Mouse (Mus musculus) embryonic facial prominence, embryonic 14.5 days (tissue): Measurements from ENCODE around the gene Rgs14. TPM values are rescaled to one million over a fixed set of nuclear protein-coding genes. Genes with fewer than 3 reads are reported as not detected.

Experiments
- ATAC-seq: fragments of 200-750 bp; cut with Nextera tagmentation; 2 replicates; pipeline ENCODE4 v1.8.0; 2017; ENCODE audit warnings: low read depth, moderate number of reproducible peaks, moderate TSS enrichment
- DNase-seq: peaks from one replicate; pipeline ENCODE4 v3.0.0-alpha.2; 2015; ENCODE audit warnings: low spot score
- H3K27ac ChIP-seq: fragments of 300-500 bp; sonication (generic); replicated peaks from 2 replicates; pipeline ENCODE4 v1.5.1; 2014; ENCODE audit warnings: low read depth, mild to moderate bottlenecking, low read length, moderate library complexity
- H3K27me3 ChIP-seq: fragments of 300-500 bp; sonication (generic); replicated peaks from 2 replicates; pipeline ENCODE4 v1.6.1; 2014; ENCODE audit warnings: low read length; ENCODE audit not compliant: control insufficient read depth, insufficient read depth
- H3K36me3 ChIP-seq: fragments of 300-500 bp; sonication (generic); 2 replicates; pipeline ENCODE4 v1.6.1; 2014; ENCODE audit warnings: low read length, mixed read lengths; ENCODE audit not compliant: control insufficient read depth, insufficient read depth
- H3K4me1 ChIP-seq: fragments of 300-500 bp; sonication (generic); 2 replicates; pipeline ENCODE4 v1.6.1; 2014; ENCODE audit warnings: antibody characterized with exemption, low read length; ENCODE audit not compliant: control insufficient read depth, insufficient read depth
- H3K4me2 ChIP-seq: fragments of 300-500 bp; sonication (generic); 2 replicates; pipeline ENCODE4 v1.6.1; 2014; ENCODE audit warnings: low read depth, mild to moderate bottlenecking, low read length, moderate library complexity, mixed read lengths
- H3K4me3 ChIP-seq: fragments of 300-500 bp; sonication (generic); 2 replicates; pipeline ENCODE4 v1.5.1; 2014; ENCODE audit warnings: low read depth, mild to moderate bottlenecking, low read length
- H3K9ac ChIP-seq: fragments of 300-500 bp; sonication (generic); 2 replicates; pipeline ENCODE4 v1.6.1; 2014; ENCODE audit warnings: low read depth, mild to moderate bottlenecking, low read length, moderate library complexity, mixed read lengths
- H3K9me3 ChIP-seq: fragments of 300-500 bp; sonication (generic); 2 replicates; pipeline ENCODE4 v1.6.1; 2016; ENCODE audit warnings: low read length; ENCODE audit not compliant: control insufficient read depth
- WGBS: fragments of 180-500 bp; shearing (Covaris S2); extraction: QIAGEN DNeasy Blood & Tissue Kit; methylation state at CpG from one replicate; pipeline ENCODE4 v1.1.7; 2014; 5-methylcytosine and 5-hydroxymethylcytosine counted together
- polyA plus RNA-seq: library from polyadenylated mRNA; unstranded; fragments of >200 nt; fragmentation: Nextera tagmentation; extraction: Ambion mirVana; gene quantifications from 2 replicates; pipeline ENCODE4 v1.2.1, GENCODE M21; 2014

The Rgs14 gene
- polyA plus RNA-seq, 1 experiment from 2014 or later = 1.3 TPM

DNA sequence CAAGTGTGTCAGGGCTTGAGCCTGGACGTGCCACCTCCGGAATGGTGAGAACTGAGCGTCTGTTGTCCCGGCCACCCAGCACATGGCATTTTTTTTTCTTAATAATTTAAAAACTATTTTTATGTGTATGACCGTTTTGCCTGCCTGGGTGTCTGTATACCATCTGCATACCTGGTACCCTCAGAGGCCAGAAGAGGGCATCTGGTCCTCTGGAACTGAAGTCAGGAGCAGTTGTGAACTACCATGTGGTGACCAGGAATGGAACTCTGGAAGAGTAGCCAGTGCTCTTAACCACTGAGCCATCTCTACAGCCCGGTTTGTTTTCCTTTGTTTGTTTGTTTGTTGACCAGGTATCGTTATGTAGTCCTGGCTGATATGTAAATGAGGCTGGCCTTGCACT, 1.1 kb upstream of the Rgs14 start:
- ATAC-seq (no peak), DNase-seq (no peak)
- Histone ChIP-seq H3K4me3 (no peak overlapping the region), H3K9me3 (no peaks in the 10 kb centered on the region), H3K36me3 (no peaks in the 10 kb centered on the region), H3K4me2 (no peak overlapping the region), H3K4me1 (no peaks in the 10 kb centered on the region), H3K27ac (no peak overlapping the region), H3K9ac (no peak overlapping the region), H3K27me3 (0 out of 2 replicates have a peak, but pooled peaks cover 4% of the 10 kb centered on the region)
- WGBS = 75% methylated on average over 7 of the region's 7 CpGs

DNA sequence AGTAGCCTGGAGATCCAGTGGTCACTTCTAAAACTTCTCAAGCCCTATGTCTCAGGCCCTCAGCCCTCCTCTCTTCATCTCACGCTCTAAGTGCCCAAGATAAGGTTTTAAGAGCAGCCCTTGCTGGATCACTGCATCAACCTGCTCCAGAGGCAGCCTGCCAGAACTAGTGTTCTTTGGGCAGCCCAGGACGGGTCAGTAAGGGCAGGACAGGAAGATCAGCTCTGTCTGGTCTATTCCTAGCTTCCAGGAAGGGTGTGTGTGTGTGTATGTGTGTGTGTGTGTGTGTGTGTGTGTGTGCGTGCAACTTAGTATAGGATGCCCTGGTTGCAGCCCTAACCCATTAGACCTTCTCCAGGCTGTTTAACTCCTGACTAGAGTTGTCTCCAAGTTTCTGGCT, 702 bp downstream of the Rgs14 start:
- H3K27me3 ChIP-seq = 0 out of 2 replicates have a peak, but pooled peaks cover 5% of the 10 kb centered on the region
- H3K27ac ChIP-seq = no peak overlapping the region
- ATAC-seq (no peak), DNase-seq (no peak)
- peak overlapping the region; percentile 40; the same call in 1 of the 2 replicates for H3K4me2 ChIP-seq
- no peak overlapping the region for H3K4me3 ChIP-seq
- H3K9me3 ChIP-seq = no peaks in the 10 kb centered on the region
- 69% methylated on average over 3 of the region's 3 CpGs for WGBS
- no peaks in the 10 kb centered on the region for H3K4me1 ChIP-seq
- no peaks in the 10 kb centered on the region for H3K36me3 ChIP-seq
- H3K9ac ChIP-seq = no peak overlapping the region

DNA sequence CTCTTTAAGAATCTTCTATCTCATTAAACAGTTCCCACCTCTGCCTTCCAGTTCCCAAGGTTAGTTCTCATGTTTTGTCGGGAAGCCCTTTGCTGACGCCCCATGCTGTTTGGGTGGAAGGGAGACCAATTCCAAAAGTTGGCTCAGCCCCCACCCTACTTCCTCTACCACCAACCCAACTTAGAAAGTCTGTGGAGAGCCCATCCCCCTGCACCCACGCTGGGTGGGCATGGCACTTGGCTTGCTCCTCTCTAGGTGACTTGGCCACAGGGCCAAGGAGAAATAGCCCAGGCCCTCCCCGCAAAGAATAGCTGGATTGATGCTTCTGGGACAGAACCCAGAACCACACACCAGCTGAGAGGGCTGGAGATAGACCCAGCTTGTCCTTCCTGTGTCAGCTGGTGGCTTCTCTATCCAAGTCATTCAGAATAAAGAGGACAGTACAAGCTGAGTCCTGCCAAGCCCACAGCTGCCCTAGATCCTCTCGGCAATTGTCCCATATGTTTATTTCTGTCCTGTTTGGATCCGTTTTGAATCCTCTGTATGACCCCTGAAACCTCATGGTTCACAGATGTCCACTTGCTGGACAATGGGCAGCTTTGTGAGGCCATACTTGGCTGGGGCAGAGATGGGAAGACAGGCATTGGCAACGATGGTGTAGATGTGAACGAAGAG, 1.6 kb downstream of the Rgs14 start:
- H3K4me1 ChIP-seq = no peaks in the 10 kb centered on the region
- 49% methylated on average over 8 of the region's 8 CpGs for WGBS
- H3K27ac ChIP-seq = no peak overlapping the region
- 0 out of 2 replicates have a peak, but pooled peaks cover 5% of the 10 kb centered on the region for H3K27me3 ChIP-seq
- peak; percentile 19; the same call in 1 of the 2 replicates for ATAC-seq
- no peak overlapping the region for H3K9ac ChIP-seq
- no peaks in the 10 kb centered on the region for H3K9me3 ChIP-seq
- DNase-seq = no peak
- H3K4me2 ChIP-seq = no peak overlapping the region
- H3K4me3 ChIP-seq = no peak overlapping the region
- no peaks in the 10 kb centered on the region for H3K36me3 ChIP-seq

DNA sequence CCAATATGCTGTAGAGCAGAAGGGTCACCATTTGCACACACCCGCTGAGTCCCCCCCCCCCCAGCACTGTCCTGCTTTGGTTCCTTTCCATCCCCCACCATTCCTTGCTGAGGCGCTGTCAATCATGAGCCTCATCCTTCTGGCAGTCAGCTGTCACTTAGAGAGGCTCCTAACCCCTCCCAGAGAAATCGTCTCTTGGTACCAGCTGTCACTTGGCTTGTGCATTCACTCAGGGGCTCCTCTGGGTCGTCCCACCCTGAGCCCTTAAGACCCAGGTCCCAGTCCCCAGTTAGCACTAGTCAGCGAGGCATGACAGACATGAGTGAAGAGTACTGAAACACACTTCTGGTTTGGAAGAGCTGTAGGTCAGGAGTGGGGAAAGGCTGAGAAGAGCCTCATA, 2.2 kb downstream of the Rgs14 start:
- no peak overlapping the region for H3K4me3 ChIP-seq
- WGBS = 62% methylated on average over 4 of the region's 5 CpGs
- H3K9ac ChIP-seq = no peak overlapping the region
- H3K9me3 ChIP-seq = no peaks in the 10 kb centered on the region
- H3K4me2 ChIP-seq = no peak overlapping the region
- ATAC-seq = peak; percentile 59; the same call in 1 of the 2 replicates
- 0 out of 2 replicates have a peak, but pooled peaks cover 5% of the 10 kb centered on the region for H3K27me3 ChIP-seq
- H3K4me1 ChIP-seq = no peaks in the 10 kb centered on the region
- H3K36me3 ChIP-seq = no peaks in the 10 kb centered on the region
- H3K27ac ChIP-seq = no peak overlapping the region
- peak; percentile 33 for DNase-seq

DNA sequence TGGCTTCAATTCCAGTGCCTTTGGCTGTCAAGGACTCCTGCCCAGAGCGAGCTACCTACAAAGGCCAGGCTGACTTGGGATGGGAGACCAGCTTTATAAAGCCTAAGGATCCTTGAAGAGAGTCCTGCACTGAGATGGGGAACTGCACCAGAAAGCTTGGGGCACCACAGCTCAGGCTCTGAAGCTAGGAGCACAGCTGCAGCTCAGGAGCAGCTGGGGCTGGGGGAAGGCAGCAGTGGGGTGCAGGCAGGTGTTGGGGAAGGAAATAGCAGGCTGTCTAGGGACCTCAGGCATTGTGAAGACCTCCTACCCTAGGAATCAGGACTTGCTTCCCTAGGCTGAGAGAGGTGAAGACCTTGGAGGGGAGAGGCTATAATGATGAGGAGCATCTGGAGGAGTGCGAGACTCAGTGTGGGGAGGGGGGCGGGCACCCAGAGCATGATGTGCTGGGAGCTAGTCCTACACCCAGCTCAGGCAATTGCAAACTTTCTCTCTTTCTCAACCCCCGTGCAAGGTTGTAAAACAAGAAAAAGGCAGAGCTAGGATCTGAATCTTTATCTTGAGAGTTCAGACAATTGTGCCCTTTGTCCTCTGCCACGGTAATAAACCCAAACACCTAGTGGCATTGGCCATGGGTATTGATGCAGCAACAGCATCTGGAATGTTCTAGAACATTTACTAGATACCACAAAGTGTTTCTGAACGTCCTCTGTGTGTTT, 4.8 kb downstream of the Rgs14 start:
- Histone ChIP-seq H3K9ac (no peak overlapping the region), H3K27me3 (peaks cover 29% of the 10 kb centered on the region), H3K4me1 (peaks cover 4% of the 10 kb centered on the region; the same call in 1 of the 2 replicates), H3K4me3 (no peak overlapping the region), H3K27ac (no peak overlapping the region), H3K9me3 (no peaks in the 10 kb centered on the region), H3K4me2 (no peak overlapping the region), H3K36me3 (no peaks in the 10 kb centered on the region)
- WGBS = 61% methylated on average over 6 of the region's 6 CpGs
- DNase-seq (no peak), ATAC-seq (no peak)

DNA sequence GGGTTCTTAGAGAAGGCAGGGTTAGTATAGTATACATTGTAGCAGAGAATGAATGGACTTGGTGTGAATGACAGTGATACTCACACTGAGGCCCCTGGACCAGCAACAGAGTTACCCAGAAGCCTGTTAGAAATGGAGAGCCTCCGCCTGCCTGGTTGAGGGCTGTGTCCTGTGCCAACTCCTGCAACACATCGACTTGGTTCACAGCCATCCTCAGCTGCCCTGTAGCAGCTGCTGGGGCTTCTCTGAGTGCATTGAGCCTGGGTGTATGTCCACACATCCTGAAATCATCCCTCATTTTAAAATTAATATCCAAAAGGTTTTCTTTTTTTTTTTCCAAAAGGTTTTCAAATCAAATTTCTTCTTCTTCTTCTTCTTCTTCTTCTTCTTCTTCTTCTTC, 6.3 kb downstream of the Rgs14 start:
- H3K4me1 ChIP-seq = peaks cover 4% of the 10 kb centered on the region; the same call in 1 of the 2 replicates
- no peak overlapping the region for H3K27ac ChIP-seq
- no peak for DNase-seq
- peaks cover 42% of the 10 kb centered on the region for H3K27me3 ChIP-seq
- H3K4me2 ChIP-seq = no peak overlapping the region
- no peak overlapping the region for H3K9ac ChIP-seq
- H3K4me3 ChIP-seq = no peak overlapping the region
- no peaks in the 10 kb centered on the region for H3K36me3 ChIP-seq
- no peak; the same call in 1 of the 2 replicates for ATAC-seq
- H3K9me3 ChIP-seq = no peaks in the 10 kb centered on the region
- WGBS = 69% methylated on average over 2 of the region's 2 CpGs

DNA sequence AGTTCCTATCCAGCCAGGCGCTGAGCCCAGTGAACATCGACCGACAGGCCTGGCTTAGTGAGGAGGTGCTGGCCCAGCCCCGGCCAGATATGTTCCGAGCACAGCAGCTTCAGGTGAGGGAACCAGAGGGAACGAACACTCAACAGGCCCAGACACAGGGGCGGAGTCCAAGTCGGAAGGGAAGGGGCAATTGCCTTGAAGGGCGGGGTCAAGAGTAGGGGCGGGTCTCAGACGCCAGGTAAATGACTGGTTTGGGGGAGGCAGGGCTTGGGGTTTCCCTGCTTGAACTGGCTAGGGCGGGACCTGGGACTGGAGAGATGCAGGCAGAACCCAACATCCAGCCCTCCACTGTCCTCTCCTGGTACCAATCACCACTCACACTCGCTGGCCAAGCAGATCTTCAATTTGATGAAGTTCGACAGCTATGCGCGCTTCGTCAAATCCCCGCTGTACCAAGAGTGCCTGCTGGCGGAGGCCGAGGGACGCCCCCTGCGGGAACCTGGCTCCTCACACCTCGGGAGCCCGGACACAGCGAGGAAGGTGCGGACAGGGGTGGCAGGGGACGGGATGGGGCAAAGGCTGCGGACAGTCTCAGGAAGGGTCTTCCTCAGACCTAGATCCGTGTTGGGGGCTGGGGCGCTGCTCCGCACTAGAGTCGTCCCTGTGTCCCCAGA, 9.5 kb downstream of the Rgs14 start:
- Histone ChIP-seq H3K27me3 (peaks cover 38% of the 10 kb centered on the region), H3K4me1 (peaks cover 4% of the 10 kb centered on the region; the same call in 1 of the 2 replicates), H3K27ac (no peak overlapping the region), H3K9ac (no peak overlapping the region), H3K36me3 (no peaks in the 10 kb centered on the region), H3K4me3 (peak overlapping the region; percentile 15; the same call in 1 of the 2 replicates), H3K9me3 (no peaks in the 10 kb centered on the region), H3K4me2 (peak overlapping the region; percentile 38)
- 11% methylated on average over 26 of the region's 32 CpGs for WGBS
- 0 out of 2 replicates have a peak, but pooled peaks have one; percentile 33 for ATAC-seq
- DNase-seq = peak; percentile 29

DNA sequence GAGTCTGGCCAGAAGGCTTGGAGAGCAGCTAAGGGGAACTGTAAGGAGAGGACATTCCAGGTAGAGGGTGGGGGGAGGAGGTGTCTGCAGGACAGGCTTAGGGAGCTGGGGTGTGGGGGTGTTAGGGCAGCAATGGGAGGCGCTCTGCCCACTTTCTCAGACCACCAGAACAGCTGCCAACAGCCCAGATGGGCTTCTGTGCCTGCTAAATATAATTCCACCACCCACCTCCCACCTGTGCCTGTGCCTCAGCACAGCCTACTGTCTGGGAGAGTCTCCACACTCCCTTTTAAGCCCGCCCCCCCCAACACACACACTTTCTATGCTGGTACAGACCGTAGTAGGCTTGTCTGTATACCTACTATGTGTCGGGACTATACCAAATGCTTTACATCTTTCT, 12.3 kb downstream of the Rgs14 start:
- Histone ChIP-seq H3K36me3 (no peaks in the 10 kb centered on the region), H3K4me2 (no peak overlapping the region), H3K9ac (no peak overlapping the region), H3K4me1 (peaks cover 4% of the 10 kb centered on the region; the same call in 1 of the 2 replicates), H3K9me3 (no peaks in the 10 kb centered on the region), H3K27ac (no peak overlapping the region), H3K27me3 (peaks cover 38% of the 10 kb centered on the region), H3K4me3 (no peak overlapping the region)
- no peak for DNase-seq
- ATAC-seq = no peak
- WGBS = 83% methylated on average over 4 of the region's 4 CpGs
